Mouse (Mus musculus) hindbrain, postnatal 0 days (tissue): ENCODE results near the gene Mypop. TPM values are rescaled to one million over a fixed set of nuclear protein-coding genes. Genes with fewer than 3 reads are reported as not detected.

Experiments used
- ATAC-seq: fragments of 200-750 bp; cut with Nextera tagmentation; 2 replicates; pipeline ENCODE4 v1.8.0; 2017; ENCODE audit warnings: mild to moderate bottlenecking, moderate TSS enrichment, moderate library complexity
- DNase-seq: peaks from one replicate; pipeline ENCODE4 v3.0.0-alpha.2; 2015; ENCODE audit warnings: low spot score
- H3K27ac ChIP-seq: fragments of 300-500 bp; sonication (generic); 2 replicates; pipeline ENCODE4 v1.5.1; 2014; ENCODE audit warnings: mild to moderate bottlenecking
- H3K27me3 ChIP-seq: fragments of 300-500 bp; sonication (generic); 2 replicates; pipeline ENCODE4 v1.6.1; 2014; ENCODE audit warnings: low read length, mixed read lengths; ENCODE audit not compliant: insufficient read depth
- H3K36me3 ChIP-seq: fragments of 300-500 bp; sonication (generic); 2 replicates; pipeline ENCODE4 v1.6.1; 2014; ENCODE audit warnings: low read length, mixed read lengths; ENCODE audit not compliant: insufficient read depth
- H3K4me1 ChIP-seq: fragments of 300-500 bp; sonication (generic); 2 replicates; pipeline ENCODE4 v1.6.1; 2014; ENCODE audit warnings: antibody characterized with exemption, low read length, mixed read lengths; ENCODE audit not compliant: insufficient read depth
- H3K4me2 ChIP-seq: fragments of 300-500 bp; sonication (generic); 2 replicates; pipeline ENCODE4 v1.6.1; 2014; ENCODE audit warnings: low read depth, mild to moderate bottlenecking, low read length, moderate library complexity, mixed read lengths
- H3K4me3 ChIP-seq: fragments of 300-500 bp; sonication (generic); 2 replicates; pipeline ENCODE4 v1.5.1; 2014; ENCODE audit warnings: low read length
- H3K9ac ChIP-seq: fragments of 300-500 bp; sonication (generic); replicated peaks from 2 replicates; pipeline ENCODE4 v1.6.1; 2014; ENCODE audit warnings: mild to moderate bottlenecking, low read length, moderate library complexity, mixed read lengths
- H3K9me3 ChIP-seq: fragments of 300-500 bp; sonication (generic); 2 replicates; pipeline ENCODE4 v1.6.1; 2016; ENCODE audit warnings: low read length, mixed read lengths
- CTCF ChIP-seq: IDR thresholded peaks from 2 replicates; pipeline ENCODE4 v1.5.1; 2016; ENCODE audit warnings: antibody characterized with exemption, control low read depth, low read depth
- WGBS: fragments of 180-500 bp; shearing (Covaris S2); extraction: QIAGEN DNeasy Blood & Tissue Kit; methylation state at CpG from one replicate; pipeline ENCODE4 v1.1.7; 2014; 5-methylcytosine and 5-hydroxymethylcytosine counted together
- polyA plus RNA-seq: library from polyadenylated mRNA; unstranded; fragments of >200 nt; fragmentation: Nextera tagmentation; extraction: Ambion mirVana; gene quantifications from 2 replicates; pipeline ENCODE4 v1.2.1, GENCODE M21; 2015
- total RNA-seq: library from RNA; depleted of rRNA; stranded (reverse); fragments of >200 nt; gene quantifications from 2 replicates; pipeline ENCODE4 v1.2.3, GENCODE M21; 2014

Gene Mypop
- total and polyA plus RNA-seq, 2 experiments from 2014 or later = 5.6 to 22.5 TPM

GRCm38 (mm10) chr7:18987747-18988146, 3.3 kb upstream of the Mypop start:
- Histone ChIP-seq H3K9ac (no peak overlapping the region), H3K27ac (no peak overlapping the region), H3K36me3 (no peaks in the 10 kb centered on the region), H3K27me3 (no peaks in the 10 kb centered on the region), H3K4me2 (no peak overlapping the region), H3K9me3 (no peaks in the 10 kb centered on the region), H3K4me3 (no peak overlapping the region), H3K4me1 (peaks cover 2% of the 10 kb centered on the region)
- DNase-seq (no peak), ATAC-seq (no peak)
- TF ChIP-seq CTCF = no peak
- 74% methylated on average over 13 of the region's 13 CpGs for WGBS

GRCm38 (mm10) chr7:18988780-18989179, 2.3 kb upstream of the Mypop start:
- no peak for ATAC-seq

GRCm38 (mm10) chr7:18989995-18990394, 1.1 kb upstream of the Mypop start:
- Histone ChIP-seq H3K36me3 (no peaks in the 10 kb centered on the region), H3K9ac (0 out of 2 replicates have a peak overlapping the region, but pooled peaks have one; percentile 31), H3K4me2 (peak overlapping the region; percentile 65), H3K27ac (peak overlapping the region; percentile 70), H3K4me3 (peak overlapping the region; percentile 47), H3K4me1 (peaks cover 10% of the 10 kb centered on the region), H3K27me3 (no peaks in the 10 kb centered on the region), H3K9me3 (no peaks in the 10 kb centered on the region)
- 2% methylated on average over 5 of the region's 5 CpGs for WGBS
- no peak for ATAC-seq
- peak; percentile 80 for DNase-seq
- TF ChIP-seq CTCF = peak; percentile 66

More at GRCm38 (mm10) chr7:18988780-18989179, 2.3 kb upstream of the Mypop start:
- no peak for TF ChIP-seq CTCF
- DNase-seq = no peak
- H3K27ac ChIP-seq = no peak overlapping the region
- H3K36me3 ChIP-seq = no peaks in the 10 kb centered on the region
- no peak overlapping the region for H3K4me2 ChIP-seq
- H3K27me3 ChIP-seq = no peaks in the 10 kb centered on the region
- no peak overlapping the region for H3K4me3 ChIP-seq
- peaks cover 6% of the 10 kb centered on the region for H3K4me1 ChIP-seq
- WGBS = 69% methylated on average over 6 of the region's 6 CpGs
- no peaks in the 10 kb centered on the region for H3K9me3 ChIP-seq
- H3K9ac ChIP-seq = no peak overlapping the region

GRCm38 (mm10) chr7:18991660-18992293, 732 bp downstream of the Mypop start:
- peak overlapping the region; percentile 67 for H3K9ac ChIP-seq
- H3K36me3 ChIP-seq = no peaks in the 10 kb centered on the region
- peak overlapping the region; percentile 69; the same call in 1 of the 2 replicates for H3K27ac ChIP-seq
- DNase-seq (peak; percentile 48), ATAC-seq (0 out of 2 replicates have a peak, but pooled peaks have one; percentile 2)
- H3K4me1 ChIP-seq = peaks cover 10% of the 10 kb centered on the region
- no peaks in the 10 kb centered on the region for H3K9me3 ChIP-seq
- H3K4me3 ChIP-seq = peak overlapping the region; percentile 47
- no peaks in the 10 kb centered on the region for H3K27me3 ChIP-seq
- peak; percentile 30; the same call in 1 of the 2 replicates for TF ChIP-seq CTCF
- peak overlapping the region; percentile 65 for H3K4me2 ChIP-seq
- WGBS = under 1% methylated on average over 59 of the region's 59 CpGs

GRCm38 (mm10) chr7:18992294-18992675, 1.2 kb downstream of the Mypop start:
- peak overlapping the region; percentile 65 for H3K4me2 ChIP-seq
- H3K9me3 ChIP-seq = no peaks in the 10 kb centered on the region
- H3K27me3 ChIP-seq = no peaks in the 10 kb centered on the region
- H3K9ac ChIP-seq = peak overlapping the region; percentile 67
- H3K27ac ChIP-seq = peak overlapping the region; percentile 69; the same call in 1 of the 2 replicates
- no peaks in the 10 kb centered on the region for H3K36me3 ChIP-seq
- H3K4me1 ChIP-seq = peaks cover 10% of the 10 kb centered on the region
- DNase-seq = no peak
- no peak for ATAC-seq
- TF ChIP-seq CTCF = no peak
- 3% methylated on average over 31 of the region's 31 CpGs for WGBS
- H3K4me3 ChIP-seq = peak overlapping the region; percentile 47

GRCm38 (mm10) chr7:18993036-18993435, 2.0 kb downstream of the Mypop start:
- H3K4me3 ChIP-seq = peak overlapping the region; percentile 47
- WGBS = 85% methylated on average over 5 of the region's 5 CpGs
- DNase-seq = no peak

GRCm38 (mm10) chr7:18998835-18999234, 7.8 kb downstream of the Mypop start:
- H3K27ac ChIP-seq = no peak overlapping the region
- WGBS = 26% methylated on average over 9 of the region's 9 CpGs
- no peak for ATAC-seq
- no peaks in the 10 kb centered on the region for H3K27me3 ChIP-seq
- peaks cover 4% of the 10 kb centered on the region; the same call in 1 of the 2 replicates for H3K4me1 ChIP-seq
- H3K4me3 ChIP-seq = no peak overlapping the region
- H3K9me3 ChIP-seq = no peaks in the 10 kb centered on the region
- H3K9ac ChIP-seq = no peak overlapping the region
- H3K36me3 ChIP-seq = no peaks in the 10 kb centered on the region
- no peak overlapping the region for H3K4me2 ChIP-seq
- no peak for DNase-seq
- peak; percentile 36; the same call in 1 of the 2 replicates for TF ChIP-seq CTCF

More at GRCm38 (mm10) chr7:18993036-18993435, 2.0 kb downstream of the Mypop start:
- peaks cover 10% of the 10 kb centered on the region for H3K4me1 ChIP-seq
- H3K27me3 ChIP-seq = no peaks in the 10 kb centered on the region
- H3K9ac ChIP-seq = peak overlapping the region; percentile 67; the same call in 1 of the 2 replicates
- H3K9me3 ChIP-seq = no peaks in the 10 kb centered on the region
- TF ChIP-seq CTCF = no peak
- H3K36me3 ChIP-seq = no peaks in the 10 kb centered on the region
- no peak overlapping the region for H3K27ac ChIP-seq
- no peak for ATAC-seq
- H3K4me2 ChIP-seq = peak overlapping the region; percentile 65
